ENCODE assay signal across 25 mouse cellular contexts in the genomic region with DNA sequence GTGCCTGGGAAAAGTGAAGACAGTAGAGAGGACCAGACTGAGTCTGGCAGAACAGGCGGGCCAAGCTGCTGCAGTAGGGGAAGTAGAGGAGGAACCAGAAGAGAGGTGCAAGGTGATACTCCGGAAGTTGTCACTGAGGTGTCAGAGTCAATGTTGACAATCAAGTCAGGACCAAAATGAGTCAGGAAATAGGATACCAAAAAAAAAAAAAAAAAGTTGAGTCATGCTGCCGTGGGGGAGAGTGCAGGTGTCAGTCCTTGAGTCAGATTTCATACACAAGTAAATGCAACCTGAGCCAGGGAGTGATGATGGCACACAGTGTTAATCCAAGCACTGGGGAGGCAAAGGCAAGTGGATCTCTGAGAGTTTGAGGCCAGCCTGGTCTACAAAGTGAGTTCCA. TPM values are rescaled to one million over a fixed set of nuclear protein-coding genes. Genes with fewer than 3 reads are reported as not detected.
DNase-seq lines count a peak whose midpoint lies in the region; TF ChIP-seq lines count a peak whose summit lies in the region.
"Had no signal": no experiment of that assay in that cellular context is flagged by ENCODE, and none has a peak within 500 bp of the region (broad histone marks: within the 10 kb centered on the region; RNA-seq: fewer than 3 reads in every experiment).

No protein-coding gene starts in this region.

- H3K4me2 ChIP-seq in CH12.LX (ENCODE audit: insufficient read depth, low read depth, poor library complexity, severe bottlenecking): no peak overlapping the region
- H3K4me2 ChIP-seq: embryonic facial prominence, embryonic 13.5 days; forebrain, embryonic 12.5 days; hindbrain, embryonic 15.5 days; midbrain, embryonic 12.5 days; neural tube, embryonic 12.5 days had no signal

- peaks cover 3% of the 10 kb centered on the region for H3K9me3 ChIP-seq in CH12.LX (replicated peaks; ENCODE audit: low read length)
- no peaks in the 10 kb centered on the region for H3K9me3 ChIP-seq in limb, embryonic 10.5 days (replicated peaks)
- H3K9me3 ChIP-seq: embryonic facial prominence, embryonic 13.5 days; forebrain, embryonic 12.5 days; hindbrain, embryonic 15.5 days; neural tube, embryonic 12.5 days had no signal

- H3K79me2 ChIP-seq in CH12.LX (replicated peaks; ENCODE audit: control insufficient read depth, extremely low read depth, insufficient read depth, poor library complexity, severe bottlenecking): no peaks in the 10 kb centered on the region

- no peak for TF ChIP-seq CTCF in thymus, adult 2 months (IDR thresholded peaks at IDR 0.05; ENCODE audit: borderline replicate concordance, control insufficient read depth, extremely low read depth, insufficient read depth, low read length, poor library complexity)
- no peak for TF ChIP-seq CTCF in CH12.LX (conservative IDR thresholded peaks at IDR 0.05 in 1 of 2, IDR thresholded peaks at IDR 0.05 in 1 of 2; ENCODE audit: low read depth in 2 of 2, low read length in 2 of 2)

- no peaks in the 10 kb centered on the region for H3K4me1 ChIP-seq in thymus, adult 2 months (replicated peaks; ENCODE audit: control insufficient read depth, insufficient read depth, low read length)
- H3K4me1 ChIP-seq in CH12.LX (ENCODE audit: control insufficient read depth in 1 of 2, insufficient read depth in 2 of 2): peaks cover 9 to 10% of the 10 kb centered on the region in 2 experiments; a peak in 3 of 4 replicates
- H3K4me1 ChIP-seq in limb, embryonic 10.5 days: no peaks in the 10 kb centered on the region
- H3K4me1 ChIP-seq: embryonic facial prominence, embryonic 13.5 days; forebrain, embryonic 12.5 days; hindbrain, embryonic 15.5 days; midbrain, embryonic 12.5 days; neural tube, embryonic 12.5 days had no signal

- peak; percentile 21; the same call in 1 of the 2 replicates for TF ChIP-seq EP300 in CH12.LX (IDR thresholded peaks at IDR 0.05; ENCODE audit: low read length)

- H3K27ac ChIP-seq in thymus, adult 2 months (ENCODE audit: control insufficient read depth, insufficient read depth, low read length): no peak overlapping the region
- no peak overlapping the region for H3K27ac ChIP-seq in CH12.LX (ENCODE audit: insufficient read depth, low read depth)
- no peak overlapping the region for H3K27ac ChIP-seq in limb, embryonic 10.5 days
- H3K27ac ChIP-seq: embryonic facial prominence, embryonic 13.5 days; forebrain, embryonic 12.5 days; heart, adult 2 months; hindbrain, embryonic 15.5 days; liver, embryonic 14.5 days; midbrain, embryonic 12.5 days; neural tube, embryonic 12.5 days had no signal

- H3K36me3 ChIP-seq in thymus, adult 2 months (ENCODE audit: control insufficient read depth, insufficient read depth, low read length): no peaks in the 10 kb centered on the region
- no peaks in the 10 kb centered on the region for H3K36me3 ChIP-seq in CH12.LX (replicated peaks in 1 of 2; ENCODE audit: control insufficient read depth in 1 of 2, insufficient read depth in 1 of 2, low read length in 1 of 2)
- no peaks in the 10 kb centered on the region for H3K36me3 ChIP-seq in splenic B cell, adult 2 months (ENCODE audit: control insufficient read depth, insufficient read depth, low read length, poor library complexity, severe bottlenecking)
- no peaks in the 10 kb centered on the region for H3K36me3 ChIP-seq in limb, embryonic 10.5 days
- H3K36me3 ChIP-seq: embryonic facial prominence, embryonic 13.5 days; forebrain, embryonic 12.5 days; hindbrain, embryonic 15.5 days; midbrain, embryonic 12.5 days; neural tube, embryonic 12.5 days had no signal

- in situ Hi-C loops in CH12.LX (cut with MboI; ENCODE audit: low pct_ligation_motif_present, low pct_unique_long_range_greater_than_20kb, low sequenced_read_pairs): no loop called here

- no peak for TF ChIP-seq POLR2A in thymus, adult 2 months (IDR thresholded peaks at IDR 0.05; ENCODE audit: control insufficient read depth, extremely low read depth, insufficient read depth, low read length, poor library complexity)
- no peak for TF ChIP-seq POLR2A in CH12.LX (IDR thresholded peaks at IDR 0.05; ENCODE audit: low read depth, low read length)

- intact Hi-C loops in heart, postnatal 25 days (cut with DNase I): no loop called here

- no peak; the same call in 1 of the 2 replicates for TF ChIP-seq RAD21 in CH12.LX (IDR thresholded peaks at IDR 0.05; ENCODE audit: low read depth, low read length)

- 20% methylated on average over 3 of the region's 3 CpGs for WGBS in thymus, adult 2 months
- WGBS in limb, embryonic 10.5 days: 41% methylated on average over 3 of the region's 3 CpGs

- peak; percentile 42 for DNase-seq in thymus, postnatal 0 days (ENCODE audit: low spot score)
- DNase-seq in thymus, adult 2 months: no peak
- DNase-seq in CH12.LX (ENCODE audit: extremely low read depth): peak; percentile 77
- DNase-seq in induced T-regulatory cell, adult 2 months (ENCODE audit: low read depth): peak; percentile 79
- DNase-seq in splenic B cell, adult 2 months (ENCODE audit: low read depth, low spot score): peak; percentile 58
- no peak for DNase-seq in limb, embryonic 10.5 days (ENCODE audit: low spot score)
- no peak for DNase-seq in heart, postnatal 25 days (ENCODE audit: low spot score)
- DNase-seq: adrenal gland, adult 8-10 months; cerebellum, adult 18-20 months; heart, adult 2 months; kidney, adult 18-20 months; kidney, postnatal 36 days; lung, postnatal 36 days; right cerebral cortex, postnatal 25 days; thymus, postnatal 36 days had no signal

- H3K27me3 ChIP-seq in thymus, adult 2 months (ENCODE audit: control insufficient read depth, insufficient read depth, low read length): no peaks in the 10 kb centered on the region
- no peaks in the 10 kb centered on the region for H3K27me3 ChIP-seq in CH12.LX (replicated peaks)
- no peaks in the 10 kb centered on the region for H3K27me3 ChIP-seq in splenic B cell, adult 2 months (ENCODE audit: control insufficient read depth, insufficient read depth, low read length, poor library complexity, severe bottlenecking)
- H3K27me3 ChIP-seq in limb, embryonic 10.5 days (ENCODE audit: low read depth, poor library complexity, severe bottlenecking): no peaks in the 10 kb centered on the region
- H3K27me3 ChIP-seq: embryonic facial prominence, embryonic 13.5 days; forebrain, embryonic 12.5 days; hindbrain, embryonic 15.5 days; midbrain, embryonic 12.5 days; neural tube, embryonic 12.5 days had no signal

- dilution Hi-C loops in CH12.LX (cut with MboI; ENCODE audit: extremely low pct_ligation_motif_present, extremely low pct_unique_long_range_greater_than_20kb, low sequenced_read_pairs): no loop called here

- H3K4me3 ChIP-seq in thymus, adult 2 months (ENCODE audit: control insufficient read depth, insufficient read depth, low read length): no peak overlapping the region
- H3K4me3 ChIP-seq in CH12.LX (replicated peaks in 1 of 3; ENCODE audit: low read depth in 2 of 3, low read length in 2 of 3, poor library complexity in 1 of 3): no peak overlapping the region
- no peak overlapping the region for H3K4me3 ChIP-seq in limb, embryonic 10.5 days
- H3K4me3 ChIP-seq: embryonic facial prominence, embryonic 13.5 days; forebrain, embryonic 12.5 days; heart, adult 2 months; hindbrain, embryonic 15.5 days; midbrain, embryonic 12.5 days; neural tube, embryonic 12.5 days had no signal

- no peak overlapping the region for H3K9ac ChIP-seq in CH12.LX (ENCODE audit: insufficient read depth, low read depth)
- H3K9ac ChIP-seq: embryonic facial prominence, embryonic 13.5 days; forebrain, embryonic 12.5 days; hindbrain, embryonic 15.5 days; liver, embryonic 14.5 days; midbrain, embryonic 12.5 days; neural tube, embryonic 12.5 days had no signal

TF ChIP-seq in CH12.LX, 34 proteins besides CTCF, POLR2A, EP300 and RAD21 (continues in another document):
- TF ChIP-seq SMC3 (IDR thresholded peaks at IDR 0.05; ENCODE audit: low read depth, low read length): no peak
- TF ChIP-seq ZC3H11A (IDR thresholded peaks at IDR 0.05; ENCODE audit: low read depth, low read length): no peak
- no peak for TF ChIP-seq KAT2A (IDR thresholded peaks at IDR 0.05; ENCODE audit: insufficient replicate concordance, low read length)
- no peak for TF ChIP-seq PAX5 (IDR thresholded peaks at IDR 0.05; ENCODE audit: low read length)
- peak; percentile 54 for TF ChIP-seq SIN3A (IDR thresholded peaks at IDR 0.05; ENCODE audit: low read length)
- peak; percentile 69; the same call in 1 of the 2 replicates for TF ChIP-seq TBP (conservative IDR thresholded peaks at IDR 0.05; ENCODE audit: low read depth, low read length)

RNA-seq across cellular contexts. Expression of gene Baz1a, which starts 12.9 kb away (rescaled TPM):
- polyA plus RNA-seq in thymus, postnatal 0 days (2015; fragmentation: Nextera tagmentation; extraction: Ambion mirVana): 33.2 and 35.5 TPM in 2 replicates
- 9.6 and 11.0 TPM in 2 replicates for polyA plus RNA-seq in thymus, adult 2 months (2012; rRNA removed)
- total RNA-seq in CH12.LX (2012; rRNA removed): 41.7 and 51.2 TPM in 2 replicates
- total RNA-seq in CH12.LX (2014; rRNA removed): 89.0 and 95.0 TPM in 2 replicates
- polyA plus RNA-seq in CH12.LX (2012; ENCODE audit: insufficient read length, low read depth): 55.6 and 56.0 TPM in 2 replicates
- polyA plus RNA-seq in limb, embryonic 10.5 days (2016; fragmentation: Nextera tagmentation; extraction: Ambion mirVana): 31.6 and 36.1 TPM in 2 replicates
- total RNA-seq in heart, postnatal 25 days (2021): 1 to 10 TPM; 6.8 to 8.6 TPM

RNA-seq across cellular contexts. Expression of gene Gm20403, which starts 40.8 kb away (rescaled TPM):
- not detected in 2 replicates for polyA plus RNA-seq in thymus, postnatal 0 days (2015; fragmentation: Nextera tagmentation; extraction: Ambion mirVana)
- not detected in 2 replicates for polyA plus RNA-seq in thymus, adult 2 months (2012; rRNA removed)
- not detected in 2 replicates for total RNA-seq in CH12.LX (2012; rRNA removed)
- not detected in 2 replicates for total RNA-seq in CH12.LX (2014; rRNA removed)
- polyA plus RNA-seq in CH12.LX (2012; ENCODE audit: insufficient read length, low read depth): not detected in 2 replicates
- polyA plus RNA-seq in limb, embryonic 10.5 days (2016; fragmentation: Nextera tagmentation; extraction: Ambion mirVana): not detected in 2 replicates
- total RNA-seq in heart, postnatal 25 days (2021): not detected
- total RNA-seq: adrenal gland, adult 8-10 months; heart, adult 2 months; layer of hippocampus, postnatal 14 days had no signal
- polyA plus RNA-seq: embryonic facial prominence, embryonic 13.5 days; forebrain, embryonic 12.5 days; heart, adult 2 months; heart, embryonic 16.5 days; hindbrain, embryonic 15.5 days; limb, embryonic 11.5 days; liver, embryonic 14.5 days; midbrain, embryonic 12.5 days; neural tube, embryonic 12.5 days; stomach, embryonic 14.5 days had no signal

RNA-seq across cellular contexts. Expression of gene 2700097O09Rik, which starts 52.8 kb away (rescaled TPM):
- 13.4 and 13.5 TPM in 2 replicates for polyA plus RNA-seq in thymus, postnatal 0 days (2015; fragmentation: Nextera tagmentation; extraction: Ambion mirVana)
- 5.4 and 6.5 TPM in 2 replicates for polyA plus RNA-seq in thymus, adult 2 months (2012; rRNA removed)
- total RNA-seq in CH12.LX (2012; rRNA removed): 14.8 and 16.8 TPM in 2 replicates
- 31.0 and 35.9 TPM in 2 replicates for total RNA-seq in CH12.LX (2014; rRNA removed)
- polyA plus RNA-seq in CH12.LX (2012; ENCODE audit: insufficient read length, low read depth): 13.7 and 15.0 TPM in 2 replicates
- polyA plus RNA-seq in limb, embryonic 10.5 days (2016; fragmentation: Nextera tagmentation; extraction: Ambion mirVana): 45.4 and 46.4 TPM in 2 replicates
- total RNA-seq in heart, postnatal 25 days (2021): 1 to 10 TPM; 6.9 to 9.0 TPM

RNA-seq across cellular contexts. Expression of gene Srp54a, which starts 53.0 kb away (rescaled TPM):
- 144 and 152 TPM in 2 replicates for polyA plus RNA-seq in thymus, postnatal 0 days (2015; fragmentation: Nextera tagmentation; extraction: Ambion mirVana)
- 21.9 and 23.9 TPM in 2 replicates for polyA plus RNA-seq in thymus, adult 2 months (2012; rRNA removed)
- total RNA-seq in CH12.LX (2012; rRNA removed) (70.7 and 78.6 TPM in 2 replicates), CH12.LX (2014; rRNA removed) (101 and 127 TPM in 2 replicates)
- polyA plus RNA-seq in CH12.LX (2012; ENCODE audit: insufficient read length, low read depth): 126 and 161 TPM in 2 replicates
- 123 and 150 TPM in 2 replicates for polyA plus RNA-seq in limb, embryonic 10.5 days (2016; fragmentation: Nextera tagmentation; extraction: Ambion mirVana)
- 10 to 100 TPM; 73.5 to 93.4 TPM for total RNA-seq in heart, postnatal 25 days (2021)

Comparison
In these comparisons a context has a peak if more than half of its experiments do, and no peak if none do; other contexts are left out.
1. DNase-seq: peak in thymus, postnatal 0 days (single experiment), CH12.LX (single experiment), induced T-regulatory cell, adult 2 months (single experiment) and splenic B cell, adult 2 months (single experiment); none in thymus, adult 2 months (single experiment), limb, embryonic 10.5 days (single experiment) and heart, postnatal 25 days (single experiment).